Mouse (Mus musculus) limb, embryonic 10.5 days (tissue): ENCODE measurements around the gene Gm49380. TPM values are rescaled to one million over a fixed set of nuclear protein-coding genes. Genes with fewer than 3 reads are reported as not detected.
A peak's percentile ranks its signal among the peaks of the same experiment; 100 is the strongest.

ENCODE experiments used
- DNase-seq: peaks from one replicate; pipeline ENCODE4 v3.0.0-alpha.2; 2017; ENCODE audit warnings: low spot score
- H3K27ac ChIP-seq: fragments of 300-500 bp; sonication (generic); 2 replicates; pipeline ENCODE4 v1.5.1; 2016; ENCODE audit warnings: mild to moderate bottlenecking
- H3K27me3 ChIP-seq: fragments of 300-500 bp; sonication (generic); 2 replicates; pipeline ENCODE4 v1.6.1; 2016; ENCODE audit warnings: low read depth, mild to moderate bottlenecking; ENCODE audit not compliant: poor library complexity, severe bottlenecking
- H3K36me3 ChIP-seq: fragments of 300-500 bp; sonication (generic); 2 replicates; pipeline ENCODE4 v1.6.1; 2016; ENCODE audit warnings: mild to moderate bottlenecking, moderate library complexity
- H3K4me1 ChIP-seq: fragments of 300-500 bp; sonication (generic); 2 replicates; pipeline ENCODE4 v1.6.1; 2016
- H3K4me3 ChIP-seq: fragments of 300-500 bp; sonication (generic); 2 replicates; pipeline ENCODE4 v1.5.1; 2016; ENCODE audit warnings: mild to moderate bottlenecking, moderate library complexity
- H3K9me3 ChIP-seq: fragments of 300-500 bp; sonication (generic); replicated peaks from 2 replicates; pipeline ENCODE4 v1.6.1; 2016; ENCODE audit warnings: mild to moderate bottlenecking
- WGBS: fragments of 180-500 bp; shearing (Covaris S2); methylation state at CpG from one replicate; pipeline ENCODE4 v1.1.7; 2016; 5-methylcytosine and 5-hydroxymethylcytosine counted together
- polyA plus RNA-seq: library from polyadenylated mRNA; unstranded; fragments of >200 nt; fragmentation: Nextera tagmentation; extraction: Ambion mirVana; gene quantifications from 2 replicates; pipeline ENCODE4 v1.2.1, GENCODE M21; 2016

Gene Gm49380
- polyA plus RNA-seq, 1 experiment from 2014 or later, result 0.35 TPM

GRCm38 (mm10) chr9:44084236-44084635 is 29.1 kb downstream of the Gm49380 start:
- no peak for DNase-seq

DNA sequence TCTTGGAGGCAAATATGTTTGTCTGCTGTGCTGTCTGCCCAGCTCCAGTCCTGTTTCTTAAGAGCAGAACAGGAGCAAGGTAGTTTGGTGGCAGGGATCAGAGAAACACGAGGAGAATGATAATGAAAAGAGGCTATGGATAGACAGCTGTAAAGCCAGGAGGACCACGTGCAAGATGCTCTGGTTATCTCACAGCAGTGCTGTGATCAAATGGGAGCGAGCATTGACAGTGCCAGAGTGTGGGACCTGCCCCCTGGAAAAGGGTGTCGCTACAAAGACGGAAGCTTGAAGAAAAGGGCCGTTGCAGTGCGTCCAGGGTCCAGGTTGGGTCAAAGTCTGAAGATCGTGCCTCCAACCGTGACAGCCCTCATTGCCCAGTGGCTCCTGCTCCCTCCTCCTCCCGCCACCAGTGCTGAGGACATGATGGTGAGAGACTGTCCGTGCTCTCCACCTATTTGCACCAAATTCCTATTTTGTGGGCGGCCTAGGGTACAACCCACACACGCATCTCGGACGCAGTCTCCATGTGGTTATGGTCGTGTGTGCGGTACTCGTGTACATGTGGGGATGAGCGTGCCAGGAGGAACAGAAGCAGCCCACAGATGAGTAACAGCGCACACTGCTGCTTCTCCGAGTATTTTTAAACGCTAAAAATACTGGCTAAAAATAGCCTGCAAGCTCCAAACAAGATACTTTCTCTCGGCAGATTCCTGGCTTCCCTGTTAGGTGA is 29.7 kb downstream of the Gm49380 start:
- Histone ChIP-seq H3K27ac (no peak overlapping the region), H3K9me3 (no peaks in the 10 kb centered on the region), H3K4me3 (peak overlapping the region; percentile 72), H3K4me1 (peaks cover 79% of the 10 kb centered on the region), H3K27me3 (peaks cover 83% of the 10 kb centered on the region), H3K36me3 (no peaks in the 10 kb centered on the region)
- 7% methylated on average over 23 of the region's 23 CpGs for WGBS
- DNase-seq, result no peak

More at GRCm38 (mm10) chr9:44084236-44084635, 29.1 kb downstream of the Gm49380 start:
- Histone ChIP-seq H3K27me3 (peaks cover 85% of the 10 kb centered on the region), H3K4me3 (peak overlapping the region; percentile 72), H3K9me3 (no peaks in the 10 kb centered on the region), H3K27ac (peak overlapping the region; percentile 85), H3K4me1 (peaks cover 80% of the 10 kb centered on the region), H3K36me3 (no peaks in the 10 kb centered on the region)
- WGBS, result 2% methylated on average over 14 of the region's 14 CpGs

- Histone ChIP-seq H3K4me3 (no peak overlapping the region), H3K27ac (no peak overlapping the region), H3K4me1 (peaks cover 66% of the 10 kb centered on the region), H3K36me3 (no peaks in the 10 kb centered on the region), H3K9me3 (no peaks in the 10 kb centered on the region), H3K27me3 (peaks cover 80% of the 10 kb centered on the region)
- no peak for DNase-seq
- 91% methylated on average over 5 of the region's 5 CpGs for WGBS
These were observed 31.0 kb downstream of the Gm49380 start for GRCm38 (mm10) chr9:44082266-44082665.

- 59% methylated on average over 5 of the region's 5 CpGs for WGBS
- Histone ChIP-seq H3K36me3 (no peaks in the 10 kb centered on the region), H3K27me3 (peaks cover 76% of the 10 kb centered on the region), H3K4me3 (no peak overlapping the region), H3K27ac (no peak overlapping the region), H3K4me1 (peaks cover 63% of the 10 kb centered on the region), H3K9me3 (no peaks in the 10 kb centered on the region)
- DNase-seq, result no peak
These were observed 31.7 kb downstream of the Gm49380 start for GRCm38 (mm10) chr9:44081581-44081980.

- Histone ChIP-seq H3K4me3 (no peak overlapping the region), H3K4me1 (peaks cover 60% of the 10 kb centered on the region), H3K9me3 (no peaks in the 10 kb centered on the region), H3K27ac (no peak overlapping the region), H3K36me3 (no peaks in the 10 kb centered on the region), H3K27me3 (peaks cover 75% of the 10 kb centered on the region)
- DNase-seq, result no peak
- WGBS, result 83% methylated on average over 5 of the region's 5 CpGs
These were observed 32.3 kb downstream of the Gm49380 start for GRCm38 (mm10) chr9:44080953-44081352.

DNA sequence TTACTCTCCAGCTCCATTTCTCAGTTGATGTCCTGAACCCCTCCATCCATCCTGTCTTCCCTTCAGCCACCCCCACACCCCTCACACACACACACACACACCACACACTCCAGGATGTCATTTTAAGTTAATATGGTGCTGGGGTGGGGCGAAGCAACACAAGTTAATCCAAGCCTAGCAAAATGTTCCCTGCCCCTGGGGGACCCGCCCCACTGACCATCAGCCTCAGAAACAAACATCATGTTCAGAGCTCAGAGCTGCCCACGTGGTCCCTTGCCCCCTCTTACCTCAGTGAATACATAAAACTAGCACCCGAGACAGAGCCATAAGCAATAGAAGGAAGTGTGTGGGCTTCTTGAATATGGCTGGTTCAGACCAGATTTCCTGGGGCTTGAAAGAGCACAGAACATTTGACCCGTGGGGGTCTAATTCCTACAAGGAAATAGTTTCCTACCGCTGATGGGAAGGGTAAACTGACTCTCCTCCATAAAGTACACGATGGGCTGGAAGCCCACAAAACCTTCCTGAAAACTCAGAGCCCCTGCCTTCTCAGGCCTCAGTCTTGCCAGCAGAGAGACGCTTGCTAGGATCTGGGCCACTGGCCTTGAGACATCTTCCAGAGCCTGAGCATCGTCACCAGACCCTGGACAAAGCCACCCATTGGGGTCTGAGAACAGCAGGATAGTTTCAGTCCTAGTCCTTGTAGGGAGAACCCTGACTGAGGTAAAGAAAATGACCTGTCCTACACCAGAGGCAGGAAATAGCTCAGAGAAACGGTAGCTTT is 33.1 kb downstream of the Gm49380 start:
- Histone ChIP-seq H3K4me3 (no peak overlapping the region), H3K4me1 (peaks cover 52% of the 10 kb centered on the region), H3K27me3 (peaks cover 75% of the 10 kb centered on the region), H3K36me3 (no peaks in the 10 kb centered on the region), H3K9me3 (no peaks in the 10 kb centered on the region), H3K27ac (no peak overlapping the region)
- 82% methylated on average over 10 of the region's 10 CpGs for WGBS
- no peak for DNase-seq

GRCm38 (mm10) chr9:44078955-44079756 is 34.1 kb downstream of the Gm49380 start:
- peak overlapping the region; percentile 7; the same call in 1 of the 2 replicates for H3K27ac ChIP-seq
- no peaks in the 10 kb centered on the region for H3K9me3 ChIP-seq
- no peak overlapping the region for H3K4me3 ChIP-seq
- peaks cover 69% of the 10 kb centered on the region for H3K27me3 ChIP-seq
- no peak for DNase-seq
- WGBS, result 52% methylated on average over 16 of the region's 16 CpGs
- peaks cover 42% of the 10 kb centered on the region for H3K4me1 ChIP-seq
- H3K36me3 ChIP-seq, result no peaks in the 10 kb centered on the region

DNA sequence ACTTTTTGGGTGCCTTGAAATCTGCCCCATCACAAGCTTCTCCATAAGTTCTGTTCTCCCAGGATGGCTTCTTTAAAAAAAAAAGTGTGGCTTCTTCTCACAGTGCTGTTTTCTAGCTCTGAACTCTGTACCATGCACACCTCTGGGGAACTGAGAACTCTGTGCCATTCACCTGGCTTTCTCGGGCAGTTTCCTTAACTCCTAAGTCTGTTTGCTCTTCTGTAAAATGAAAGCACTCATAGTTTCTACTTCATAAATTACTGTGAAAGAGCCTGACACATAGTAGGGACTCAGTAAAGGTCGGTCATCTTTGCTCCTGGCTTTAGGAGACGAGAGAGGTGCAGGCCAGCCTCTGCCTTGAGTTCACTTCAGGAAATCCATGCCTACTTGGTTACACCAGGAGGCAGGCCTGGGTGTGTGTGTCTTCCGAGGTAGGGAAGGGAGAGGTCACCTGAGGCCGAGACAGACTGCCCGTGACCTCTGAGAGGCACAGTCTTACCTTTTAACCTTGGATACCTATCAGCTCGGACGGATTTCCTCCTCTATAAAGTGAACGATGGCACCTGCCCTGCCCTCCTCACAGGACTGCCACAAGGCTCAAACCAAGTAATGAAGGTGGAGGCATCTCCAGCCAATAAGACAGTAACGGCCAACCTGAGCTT is 35.0 kb downstream of the Gm49380 start:
- Histone ChIP-seq H3K27ac (no peak overlapping the region), H3K9me3 (no peaks in the 10 kb centered on the region), H3K4me1 (peaks cover 33% of the 10 kb centered on the region), H3K4me3 (no peak overlapping the region), H3K36me3 (no peaks in the 10 kb centered on the region), H3K27me3 (peaks cover 61% of the 10 kb centered on the region)
- WGBS, result 83% methylated on average over 10 of the region's 10 CpGs
- DNase-seq, result no peak

GRCm38 (mm10) chr9:44077266-44077910 is 35.9 kb downstream of the Gm49380 start:
- Histone ChIP-seq H3K4me3 (no peak overlapping the region), H3K27ac (no peak overlapping the region), H3K36me3 (no peaks in the 10 kb centered on the region), H3K9me3 (no peaks in the 10 kb centered on the region), H3K27me3 (peaks cover 56% of the 10 kb centered on the region), H3K4me1 (peaks cover 41% of the 10 kb centered on the region)
- DNase-seq, result no peak
- WGBS, result 81% methylated on average over 11 of the region's 11 CpGs

- DNase-seq, result peak; percentile 47
- Histone ChIP-seq H3K4me1 (peaks cover 43% of the 10 kb centered on the region), H3K27ac (no peak overlapping the region), H3K9me3 (no peaks in the 10 kb centered on the region), H3K27me3 (peaks cover 51% of the 10 kb centered on the region), H3K4me3 (no peak overlapping the region), H3K36me3 (no peaks in the 10 kb centered on the region)
- 12% methylated on average over 5 of the region's 5 CpGs for WGBS
These were observed 36.6 kb downstream of the Gm49380 start for GRCm38 (mm10) chr9:44076764-44077120.

GRCm38 (mm10) chr9:44075996-44076763 is 37.1 kb downstream of the Gm49380 start:
- H3K9me3 ChIP-seq, result no peaks in the 10 kb centered on the region
- peaks cover 50% of the 10 kb centered on the region for H3K27me3 ChIP-seq
- WGBS, result 66% methylated on average over 16 of the region's 16 CpGs
- peak; percentile 30 for DNase-seq
- no peak overlapping the region for H3K4me3 ChIP-seq
- no peak overlapping the region for H3K27ac ChIP-seq
- H3K4me1 ChIP-seq, result peaks cover 42% of the 10 kb centered on the region
- H3K36me3 ChIP-seq, result no peaks in the 10 kb centered on the region
